Mouse (Mus musculus) limb, embryonic 10.5 days (tissue): Measurements from ENCODE around the gene Ywhaq. TPM values are rescaled to one million over a fixed set of nuclear protein-coding genes. Genes with fewer than 3 reads are reported as not detected.

Source experiments
- DNase-seq: peaks from one replicate; pipeline ENCODE4 v3.0.0-alpha.2; 2017; ENCODE audit warnings: low spot score
- H3K27ac ChIP-seq: fragments of 300-500 bp; sonication (generic); 2 replicates; pipeline ENCODE4 v1.5.1; 2016; ENCODE audit warnings: mild to moderate bottlenecking
- H3K27me3 ChIP-seq: fragments of 300-500 bp; sonication (generic); 2 replicates; pipeline ENCODE4 v1.6.1; 2016; ENCODE audit warnings: low read depth, mild to moderate bottlenecking; ENCODE audit not compliant: poor library complexity, severe bottlenecking
- H3K36me3 ChIP-seq: fragments of 300-500 bp; sonication (generic); 2 replicates; pipeline ENCODE4 v1.6.1; 2016; ENCODE audit warnings: mild to moderate bottlenecking, moderate library complexity
- H3K4me1 ChIP-seq: fragments of 300-500 bp; sonication (generic); 2 replicates; pipeline ENCODE4 v1.6.1; 2016
- H3K4me3 ChIP-seq: fragments of 300-500 bp; sonication (generic); 2 replicates; pipeline ENCODE4 v1.5.1; 2016; ENCODE audit warnings: mild to moderate bottlenecking, moderate library complexity
- H3K9me3 ChIP-seq: fragments of 300-500 bp; sonication (generic); replicated peaks from 2 replicates; pipeline ENCODE4 v1.6.1; 2016; ENCODE audit warnings: mild to moderate bottlenecking
- WGBS: fragments of 180-500 bp; shearing (Covaris S2); methylation state at CpG from one replicate; pipeline ENCODE4 v1.1.7; 2016; 5-methylcytosine and 5-hydroxymethylcytosine counted together
- polyA plus RNA-seq: library from polyadenylated mRNA; unstranded; fragments of >200 nt; fragmentation: Nextera tagmentation; extraction: Ambion mirVana; gene quantifications from 2 replicates; pipeline ENCODE4 v1.2.1, GENCODE M21; 2016

Ywhaq gene
- polyA plus RNA-seq: 878 and 895 TPM in 2 replicates

DNA sequence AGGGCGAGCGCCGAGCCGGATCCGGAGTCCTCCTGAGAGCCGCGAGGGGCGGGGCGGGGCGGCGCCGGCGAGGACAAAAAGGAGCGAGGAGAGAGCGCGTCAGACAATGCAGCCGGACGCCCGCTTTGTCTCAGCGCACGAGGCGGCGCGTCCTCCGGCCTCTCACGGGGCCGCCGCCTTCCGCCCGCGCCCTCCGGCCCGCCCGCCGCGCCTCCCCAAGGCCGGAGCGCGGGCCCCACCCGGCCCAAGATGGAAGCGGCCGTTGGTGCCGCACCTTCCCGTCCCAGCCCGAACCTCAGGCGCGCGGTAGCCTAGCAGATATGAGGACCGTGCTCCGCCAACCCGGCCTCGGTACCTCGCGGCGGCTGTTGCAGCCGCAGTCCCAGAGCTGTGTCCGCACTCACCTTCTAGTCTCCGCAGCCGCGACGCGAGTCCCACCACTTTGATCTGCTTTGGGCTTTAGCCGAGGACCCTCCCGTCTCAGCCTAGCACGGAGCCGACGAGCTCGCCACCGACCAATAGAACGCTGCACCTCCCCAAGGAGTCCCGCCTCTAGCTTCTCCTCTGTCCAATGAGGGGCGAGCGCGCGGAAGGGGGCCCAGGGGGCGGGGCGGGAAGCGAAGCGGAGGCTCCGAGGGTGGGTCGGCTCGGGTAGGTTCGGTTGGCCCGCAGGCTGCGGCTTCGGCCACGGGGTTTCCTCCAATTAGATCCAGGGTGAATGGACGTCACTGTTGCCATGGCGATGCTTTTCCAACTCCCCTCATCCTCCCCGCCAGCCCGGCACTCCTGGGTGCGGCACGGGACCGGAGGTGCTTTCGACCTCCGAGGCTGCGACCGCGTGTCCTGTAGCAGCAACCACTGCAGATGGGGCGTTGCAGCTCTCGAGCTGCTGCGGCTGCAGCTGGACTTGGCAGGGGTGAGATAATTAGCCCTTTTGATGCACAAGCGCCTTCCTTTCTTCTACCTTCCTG is at the start of gene Ywhaq:
Ywhaq (minus strand) TSS at position 538 of the 971 bp plus-strand sequence.
- under 1% methylated on average over 100 of the region's 103 CpGs for WGBS
- H3K27me3 ChIP-seq: no peaks in the 10 kb centered on the region
- H3K27ac ChIP-seq: peak within 1 kb of the TSS; percentile 98
- peak; percentile 99 for DNase-seq
- H3K4me3 ChIP-seq: peak within 1 kb of the TSS; percentile 88
- H3K4me1 ChIP-seq: peaks cover 19% of the 10 kb centered on the region; the same call in 1 of the 2 replicates
- H3K9me3 ChIP-seq: no peaks in the 10 kb centered on the region
- H3K36me3 ChIP-seq: peaks cover 37% of the 10 kb centered on the region

DNA sequence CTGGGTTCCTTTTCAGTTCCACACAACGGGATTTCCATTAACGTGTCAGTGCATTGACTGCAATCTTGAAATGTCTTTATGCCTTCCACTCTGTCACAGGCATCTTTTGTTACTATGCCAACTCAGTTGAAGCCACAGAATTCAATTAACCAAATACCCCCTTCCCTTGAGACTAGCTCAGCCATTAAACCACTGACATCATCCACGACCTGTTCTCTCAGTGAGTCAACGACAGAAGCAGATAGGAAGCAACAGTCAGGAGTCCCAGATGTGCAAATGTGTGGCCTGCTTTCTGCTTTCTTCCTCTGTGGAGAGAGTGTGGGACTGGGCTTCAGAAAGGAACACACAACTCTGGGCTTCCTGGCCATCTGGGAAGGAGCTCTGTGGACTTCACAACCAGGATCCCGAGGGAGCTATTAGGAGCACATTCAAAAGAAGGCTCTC is 46.0 kb upstream of the Ywhaq start:
- Histone ChIP-seq H3K4me1 (no peaks in the 10 kb centered on the region), H3K27me3 (no peaks in the 10 kb centered on the region), H3K9me3 (no peaks in the 10 kb centered on the region), H3K36me3 (no peaks in the 10 kb centered on the region), H3K27ac (no peak overlapping the region), H3K4me3 (no peak overlapping the region)
- WGBS: 73% methylated on average over 5 of the region's 5 CpGs
- DNase-seq: no peak

DNA sequence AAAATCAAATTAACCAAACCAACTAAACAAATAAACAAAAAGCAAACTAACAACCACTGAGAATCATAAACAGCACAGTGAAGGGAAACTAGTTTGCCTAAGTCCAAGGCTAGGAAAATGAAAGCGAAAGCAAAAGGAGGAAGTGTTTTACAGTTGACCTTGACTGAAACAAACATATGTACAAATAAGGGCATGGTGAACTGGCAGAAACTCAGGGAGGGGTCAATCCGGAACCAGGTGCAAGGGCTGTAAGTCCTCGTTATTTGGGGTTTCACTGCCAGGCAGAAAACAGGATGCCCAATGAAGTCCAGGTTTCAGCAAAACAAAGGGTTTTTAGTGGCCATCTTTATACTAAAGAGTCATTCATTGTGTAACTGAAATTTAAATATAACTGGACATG is 45.2 kb upstream of the Ywhaq start:
- Histone ChIP-seq H3K4me3 (no peak overlapping the region), H3K4me1 (no peaks in the 10 kb centered on the region), H3K36me3 (no peaks in the 10 kb centered on the region), H3K9me3 (no peaks in the 10 kb centered on the region), H3K27ac (no peak overlapping the region), H3K27me3 (no peaks in the 10 kb centered on the region)
- WGBS: 78% methylated on average over 3 of the region's 3 CpGs
- DNase-seq: no peak

DNA sequence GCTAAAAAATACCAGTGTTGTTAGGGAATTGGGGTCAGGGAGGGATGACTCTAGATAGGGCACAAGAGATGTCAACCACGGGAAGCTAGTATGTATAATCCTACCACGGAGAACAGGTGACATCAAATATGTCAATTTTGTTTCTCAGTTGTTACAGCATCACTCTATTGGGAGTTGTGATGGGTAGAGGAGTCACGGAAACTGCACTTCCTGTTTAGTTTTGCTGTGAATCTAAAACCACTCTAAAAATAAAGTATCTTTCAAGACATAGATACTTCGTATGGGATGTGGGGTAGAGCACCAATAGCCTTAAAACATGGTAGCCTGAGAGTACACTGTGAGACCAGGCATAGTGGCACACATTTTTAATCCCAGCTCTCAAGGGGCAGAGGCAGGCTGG is 42.2 kb upstream of the Ywhaq start:
- Histone ChIP-seq H3K4me3 (no peak overlapping the region), H3K27ac (no peak overlapping the region), H3K27me3 (no peaks in the 10 kb centered on the region), H3K36me3 (no peaks in the 10 kb centered on the region), H3K9me3 (no peaks in the 10 kb centered on the region), H3K4me1 (no peaks in the 10 kb centered on the region)
- no peak for DNase-seq
- 90% methylated on average over 4 of the region's 4 CpGs for WGBS

DNA sequence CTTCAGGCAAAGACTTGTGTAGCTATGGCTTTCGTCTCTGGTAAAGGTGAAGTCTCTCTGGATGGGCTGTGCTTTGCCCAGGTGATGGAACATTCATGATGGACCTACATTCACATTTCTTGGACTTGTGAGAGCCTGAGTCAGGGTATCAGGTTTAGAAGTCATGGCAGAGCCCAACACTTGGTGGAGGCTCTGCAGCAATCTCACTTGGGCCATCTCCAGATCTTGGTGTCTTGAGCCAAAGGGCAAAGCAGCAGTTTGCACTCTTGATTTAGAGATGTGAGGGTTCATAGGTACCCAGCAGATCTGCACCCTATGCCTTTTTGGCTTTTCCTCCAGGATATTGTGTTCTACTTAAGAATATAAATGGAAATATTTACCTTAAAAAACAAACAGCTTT is 38.6 kb upstream of the Ywhaq start:
- 88% methylated on average over 1 of the region's 1 CpGs for WGBS
- H3K9me3 ChIP-seq: no peaks in the 10 kb centered on the region

DNA sequence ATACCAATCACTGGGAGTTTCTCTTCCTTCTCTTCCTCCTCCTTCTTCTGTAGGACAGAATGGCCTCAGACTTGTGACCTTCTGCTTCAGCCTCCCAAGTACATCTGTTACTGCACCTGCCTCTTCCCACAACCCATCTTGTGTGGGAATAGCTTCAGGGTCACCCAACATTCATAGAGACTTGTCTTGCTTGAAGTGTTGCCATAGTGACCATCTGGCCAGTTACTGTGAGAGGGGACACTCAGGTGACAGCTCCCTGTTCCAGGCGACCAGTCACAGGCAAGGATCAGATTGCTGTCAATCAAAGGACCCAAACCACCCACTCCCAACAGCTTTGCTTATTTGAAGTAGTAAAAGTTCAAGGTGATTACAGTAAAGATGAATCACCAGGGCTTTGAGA is 34.3 kb upstream of the Ywhaq start:
- Histone ChIP-seq H3K36me3 (no peaks in the 10 kb centered on the region), H3K27me3 (no peaks in the 10 kb centered on the region), H3K9me3 (no peaks in the 10 kb centered on the region), H3K4me1 (no peaks in the 10 kb centered on the region), H3K4me3 (no peak overlapping the region), H3K27ac (no peak overlapping the region)
- DNase-seq: no peak
- WGBS: 36% methylated on average over 1 of the region's 1 CpGs

More for the DNA sequence above, 38.6 kb upstream of the Ywhaq start:
- Histone ChIP-seq H3K36me3 (no peaks in the 10 kb centered on the region), H3K4me3 (no peak overlapping the region), H3K27ac (no peak overlapping the region), H3K4me1 (no peaks in the 10 kb centered on the region), H3K27me3 (no peaks in the 10 kb centered on the region)
- DNase-seq: no peak

DNA sequence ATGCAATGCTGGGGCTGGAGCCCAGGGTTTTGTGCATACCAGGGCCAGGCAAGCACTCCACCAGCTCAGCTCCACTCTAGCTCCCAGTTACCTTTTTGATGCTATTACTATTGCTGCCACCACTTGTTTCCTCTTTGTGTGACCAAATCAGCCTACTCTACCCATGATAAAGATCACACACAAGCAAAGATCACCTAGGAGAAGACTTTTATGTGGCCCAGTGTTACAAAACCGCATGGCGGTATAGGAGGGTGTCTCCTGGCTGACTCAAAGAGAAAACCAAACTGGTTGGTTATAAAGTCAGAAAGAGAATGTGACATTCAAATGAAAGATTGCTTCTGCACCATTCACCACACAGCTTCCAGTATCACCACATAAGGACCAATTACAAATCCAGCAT is 33.9 kb upstream of the Ywhaq start:
- no peak overlapping the region for H3K27ac ChIP-seq
- no peaks in the 10 kb centered on the region for H3K9me3 ChIP-seq
- H3K27me3 ChIP-seq: no peaks in the 10 kb centered on the region
- 96% methylated on average over 2 of the region's 2 CpGs for WGBS
- no peak for DNase-seq
- no peak overlapping the region for H3K4me3 ChIP-seq
- no peaks in the 10 kb centered on the region for H3K36me3 ChIP-seq
- no peaks in the 10 kb centered on the region for H3K4me1 ChIP-seq

DNA sequence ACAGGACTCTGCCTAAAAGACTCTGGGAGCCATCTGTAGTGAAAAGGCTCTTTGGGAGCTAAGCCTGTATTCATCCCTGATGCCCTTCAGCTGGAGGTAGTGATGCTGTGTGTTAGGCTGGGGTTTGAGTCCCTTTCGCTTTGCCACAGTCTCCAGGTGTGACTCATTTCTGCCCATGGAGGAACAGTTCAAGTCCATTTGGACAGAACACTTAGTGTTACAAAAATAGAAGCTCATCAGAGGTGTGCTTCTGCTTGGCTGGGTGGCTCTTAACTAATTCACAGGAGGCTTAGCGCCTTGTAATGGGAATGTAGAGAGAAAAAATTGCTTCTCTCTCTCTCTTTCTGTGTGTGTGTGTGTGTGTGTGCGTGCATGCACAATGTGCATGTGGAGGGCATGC is 26.3 kb upstream of the Ywhaq start:
- H3K36me3 ChIP-seq: no peaks in the 10 kb centered on the region
- H3K4me3 ChIP-seq: no peak overlapping the region
- H3K27me3 ChIP-seq: no peaks in the 10 kb centered on the region
- DNase-seq: no peak
- no peaks in the 10 kb centered on the region for H3K9me3 ChIP-seq
- no peaks in the 10 kb centered on the region for H3K4me1 ChIP-seq
- no peak overlapping the region for H3K27ac ChIP-seq
- 89% methylated on average over 3 of the region's 3 CpGs for WGBS

DNA sequence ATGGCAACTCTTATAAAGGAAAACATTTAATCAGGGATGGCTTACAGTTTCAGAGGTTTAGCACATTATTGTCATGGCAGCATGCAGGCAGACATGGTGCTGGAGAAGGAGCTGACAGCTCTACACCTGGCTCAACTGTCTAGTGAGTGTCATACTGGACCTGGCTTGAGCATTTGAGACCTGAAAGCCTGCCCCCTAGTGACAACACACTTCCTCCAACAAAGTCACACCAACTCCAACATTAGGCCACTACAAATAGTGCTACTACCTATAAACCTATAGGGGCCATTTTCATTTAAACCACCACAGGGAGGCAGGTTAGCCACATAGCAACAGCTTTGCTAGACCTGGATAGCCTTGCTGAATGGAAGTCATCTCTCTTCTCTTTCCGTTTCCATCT is 24.4 kb upstream of the Ywhaq start:
- DNase-seq: no peak
- 86% methylated on average over 1 of the region's 1 CpGs for WGBS
- no peaks in the 10 kb centered on the region for H3K36me3 ChIP-seq
- no peaks in the 10 kb centered on the region for H3K27me3 ChIP-seq
- H3K4me3 ChIP-seq: no peak overlapping the region
- H3K4me1 ChIP-seq: no peaks in the 10 kb centered on the region
- H3K9me3 ChIP-seq: no peaks in the 10 kb centered on the region
- no peak overlapping the region for H3K27ac ChIP-seq

DNA sequence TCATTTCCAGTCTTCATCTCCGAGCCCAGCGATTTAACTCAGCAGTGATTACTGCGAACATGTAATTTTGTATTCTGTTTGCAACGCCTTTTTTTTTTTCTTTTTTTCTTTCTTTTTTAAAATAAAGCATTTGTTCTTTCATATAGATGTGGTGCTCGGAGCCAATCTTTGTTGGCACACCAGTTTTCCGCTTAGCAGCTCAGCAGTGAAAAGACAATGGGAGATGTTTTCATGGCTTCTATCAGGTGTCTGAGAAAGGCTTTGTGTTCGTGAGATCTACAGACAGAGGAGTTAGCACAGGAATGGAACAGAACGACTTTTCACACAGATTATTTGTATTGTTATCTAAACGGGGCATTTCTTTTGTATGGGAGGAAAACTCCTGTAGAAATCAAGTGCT is 22.0 kb upstream of the Ywhaq start:
- Histone ChIP-seq H3K27me3 (no peaks in the 10 kb centered on the region), H3K4me3 (no peak overlapping the region), H3K36me3 (no peaks in the 10 kb centered on the region), H3K4me1 (no peaks in the 10 kb centered on the region), H3K9me3 (no peaks in the 10 kb centered on the region), H3K27ac (no peak overlapping the region)
- WGBS: 88% methylated on average over 9 of the region's 9 CpGs
- no peak for DNase-seq

DNA sequence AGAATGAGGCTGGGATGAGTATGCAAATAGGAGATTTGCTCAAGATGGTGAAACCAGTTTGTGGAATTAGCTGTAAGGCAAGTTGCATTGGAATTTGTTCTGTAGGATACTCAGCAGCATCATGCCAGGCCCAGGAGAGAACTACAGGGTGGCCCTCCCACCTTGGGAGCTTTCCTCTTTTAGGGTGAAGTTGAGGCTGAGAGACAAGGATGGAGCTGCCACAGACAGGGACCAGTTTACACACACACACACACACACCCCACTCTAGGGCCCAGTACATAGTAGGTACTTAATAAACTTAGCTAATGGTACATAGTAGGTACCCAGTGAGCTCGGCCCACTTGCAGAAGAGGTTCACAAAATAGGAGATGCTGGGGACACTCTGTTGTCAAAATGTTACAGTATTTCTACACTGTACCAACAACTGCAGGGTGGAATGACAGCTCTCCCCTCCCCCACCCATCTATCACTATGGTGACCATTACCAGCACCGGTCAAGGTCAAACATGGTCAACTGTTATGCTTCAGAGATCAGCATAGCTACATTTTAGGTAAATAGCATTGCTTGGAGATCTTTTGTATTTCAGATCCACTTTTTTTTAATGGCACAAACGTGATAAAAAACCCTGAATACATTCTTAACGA is 21.4 kb upstream of the Ywhaq start:
- H3K27me3 ChIP-seq: no peaks in the 10 kb centered on the region
- no peak overlapping the region for H3K27ac ChIP-seq
- WGBS: 78% methylated on average over 4 of the region's 4 CpGs
- H3K4me1 ChIP-seq: no peaks in the 10 kb centered on the region
- no peak for DNase-seq
- H3K36me3 ChIP-seq: no peaks in the 10 kb centered on the region
- no peaks in the 10 kb centered on the region for H3K9me3 ChIP-seq
- no peak overlapping the region for H3K4me3 ChIP-seq

DNA sequence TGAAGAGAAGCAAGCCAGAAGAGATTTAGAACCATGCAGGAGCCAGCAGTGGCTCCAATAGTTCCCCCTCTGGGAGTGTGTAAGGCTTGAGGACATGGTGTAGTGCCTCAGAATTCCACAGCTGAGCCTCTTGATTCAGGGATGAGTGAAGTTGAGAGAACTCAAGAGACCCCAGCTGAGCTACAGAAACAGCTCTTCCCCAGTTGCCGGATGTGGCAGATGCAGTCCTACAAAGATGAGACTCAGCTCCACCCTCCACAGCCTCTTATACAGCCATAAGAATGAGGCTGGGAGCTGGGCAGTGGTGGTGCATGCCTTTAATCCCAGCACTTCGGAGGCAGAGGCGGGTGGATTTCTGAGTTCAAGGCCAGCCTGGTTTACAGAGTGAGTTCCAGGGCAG is 20.9 kb upstream of the Ywhaq start:
- 79% methylated on average over 3 of the region's 3 CpGs for WGBS

DNA sequence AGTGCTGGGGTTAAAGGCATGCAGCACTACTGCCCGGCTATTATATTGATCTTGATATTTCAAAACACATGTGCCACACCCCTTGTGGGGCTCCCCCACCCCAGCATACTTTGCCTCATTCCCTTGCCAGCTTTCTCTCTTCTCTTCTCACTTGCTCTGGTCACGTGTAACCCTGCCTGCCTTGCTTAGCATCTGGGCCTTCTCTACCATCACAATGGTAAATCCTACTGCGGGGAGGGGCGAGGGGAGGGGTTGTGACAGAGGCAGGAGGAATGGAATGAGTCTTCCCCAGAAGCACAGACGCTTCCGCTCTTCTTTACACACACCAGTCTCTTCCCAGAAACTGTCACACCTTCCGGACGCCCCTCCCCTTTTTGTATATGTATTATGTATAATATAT is 14.5 kb upstream of the Ywhaq start:
- H3K36me3 ChIP-seq: no peaks in the 10 kb centered on the region
- H3K9me3 ChIP-seq: no peaks in the 10 kb centered on the region
- peaks cover 4% of the 10 kb centered on the region; the same call in 1 of the 2 replicates for H3K4me1 ChIP-seq
- no peak overlapping the region for H3K4me3 ChIP-seq
- DNase-seq: no peak
- H3K27ac ChIP-seq: no peak overlapping the region
- WGBS: 67% methylated on average over 8 of the region's 8 CpGs
- no peaks in the 10 kb centered on the region for H3K27me3 ChIP-seq

More for the DNA sequence above, 20.9 kb upstream of the Ywhaq start:
- Histone ChIP-seq H3K27me3 (no peaks in the 10 kb centered on the region), H3K4me1 (no peaks in the 10 kb centered on the region), H3K36me3 (no peaks in the 10 kb centered on the region), H3K9me3 (no peaks in the 10 kb centered on the region), H3K4me3 (no peak overlapping the region), H3K27ac (no peak overlapping the region)
- no peak for DNase-seq
